Mouse (Mus musculus) lung, embryonic 16.5 days (tissue): ENCODE data around the gene Lrrc10. TPM values are rescaled to one million over a fixed set of nuclear protein-coding genes. Genes with fewer than 3 reads are reported as not detected.
"Not testable (repeated sequence)": the region's sequence is repeated elsewhere in the genome, so short reads cannot be mapped to it uniquely, and the experiment has no call there.

ENCODE experiments used
- ATAC-seq: fragments of 200-750 bp; cut with Nextera tagmentation; 2 replicates; pipeline ENCODE4 v1.8.0; 2017; ENCODE audit warnings: low read depth, mild to moderate bottlenecking, moderate library complexity
- H3K27ac ChIP-seq: fragments of 300-500 bp; sonication (generic); 2 replicates; pipeline ENCODE4 v1.5.1; 2014; ENCODE audit warnings: mild to moderate bottlenecking, control low read depth, low read length
- H3K27me3 ChIP-seq: fragments of 300-500 bp; sonication (generic); 2 replicates; pipeline ENCODE4 v1.6.1; 2014; ENCODE audit warnings: low read depth, low read length, mixed read lengths; ENCODE audit not compliant: control insufficient read depth, insufficient read depth
- H3K36me3 ChIP-seq: fragments of 300-500 bp; sonication (generic); 2 replicates; pipeline ENCODE4 v1.6.1; 2014; ENCODE audit warnings: low read length; ENCODE audit not compliant: control insufficient read depth, insufficient read depth
- H3K4me1 ChIP-seq: fragments of 300-500 bp; sonication (generic); replicated peaks from 2 replicates; pipeline ENCODE4 v1.6.1; 2014; ENCODE audit warnings: low read length, mixed read lengths; ENCODE audit not compliant: control insufficient read depth, insufficient read depth
- H3K4me2 ChIP-seq: fragments of 300-500 bp; sonication (generic); 2 replicates; pipeline ENCODE4 v1.6.1; 2014; ENCODE audit warnings: low read depth, low read length, control low read depth
- H3K4me3 ChIP-seq: fragments of 300-500 bp; sonication (generic); 2 replicates; pipeline ENCODE4 v1.5.1; 2014; ENCODE audit warnings: mild to moderate bottlenecking, low read length, control low read depth
- H3K9ac ChIP-seq: fragments of 300-500 bp; sonication (generic); 2 replicates; pipeline ENCODE4 v1.6.1; 2014; ENCODE audit warnings: low read length, control low read depth
- H3K9me3 ChIP-seq: fragments of 300-500 bp; sonication (generic); 2 replicates; pipeline ENCODE4 v1.6.1; 2016; ENCODE audit warnings: low read length; ENCODE audit not compliant: control insufficient read depth
- WGBS: fragments of 180-500 bp; shearing (Covaris S2); extraction: QIAGEN DNeasy Blood & Tissue Kit; methylation state at CpG from one replicate; pipeline ENCODE4 v1.1.7; 2014; 5-methylcytosine and 5-hydroxymethylcytosine counted together
- polyA plus RNA-seq: library from polyadenylated mRNA; unstranded; fragments of >200 nt; fragmentation: Nextera tagmentation; extraction: Ambion mirVana; gene quantifications from 2 replicates; pipeline ENCODE4 v1.2.1, GENCODE M21; 2015

The Lrrc10 gene
- polyA plus RNA-seq, 1 experiment from 2014 or later, result 0.65 TPM

DNA sequence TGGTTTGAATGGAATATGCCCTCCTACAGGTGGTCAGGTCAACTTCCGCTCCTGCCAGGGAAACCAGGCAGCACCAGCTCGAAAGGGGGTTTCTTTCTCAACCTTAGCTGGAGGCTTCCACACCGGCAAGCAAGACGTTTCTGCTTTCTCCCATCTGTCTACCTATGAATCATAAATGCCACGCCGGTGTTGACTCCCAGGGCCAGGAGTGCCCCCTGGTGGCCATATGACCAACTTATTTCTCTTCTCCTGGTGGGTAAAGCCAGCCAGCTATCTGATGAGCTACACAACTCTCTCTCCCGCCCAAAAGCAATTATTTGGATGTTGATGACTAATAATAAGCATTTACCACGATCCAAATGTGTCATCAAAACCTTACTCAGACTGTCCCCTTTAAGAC lies 11.4 kb upstream of the Lrrc10 start:
- no peak for ATAC-seq
- no peak overlapping the region for H3K4me2 ChIP-seq

DNA sequence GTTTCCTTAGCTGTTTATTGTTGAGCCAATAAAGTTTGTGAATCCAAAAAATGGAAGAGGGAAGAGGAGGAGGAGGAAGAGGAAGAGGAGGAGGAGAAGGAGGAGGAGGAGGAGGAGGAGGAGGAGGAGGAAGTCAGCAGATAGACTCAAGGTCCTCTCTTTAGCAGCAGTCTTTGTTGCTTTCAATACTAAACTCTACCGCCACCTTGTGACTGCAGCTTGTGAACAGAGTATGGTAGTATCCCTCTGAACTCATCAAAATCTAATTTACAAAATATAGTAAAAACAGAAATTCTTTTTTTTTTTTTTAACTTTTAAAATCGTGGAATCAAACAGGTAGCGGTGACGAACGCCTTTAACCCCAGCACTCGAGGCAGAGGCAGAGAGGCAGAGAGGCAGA lies 4.8 kb upstream of the Lrrc10 start:
- Histone ChIP-seq H3K36me3 (no peaks in the 10 kb centered on the region), H3K4me2 (no peak overlapping the region), H3K4me1 (peaks cover 12% of the 10 kb centered on the region; the same call in 1 of the 2 replicates), H3K9ac (no peak overlapping the region), H3K4me3 (no peak overlapping the region), H3K27ac (no peak overlapping the region), H3K27me3 (no peaks in the 10 kb centered on the region), H3K9me3 (no peaks in the 10 kb centered on the region)
- ATAC-seq, result no peak
- 61% methylated on average over 6 of the region's 6 CpGs for WGBS

More for the DNA sequence above, 11.4 kb upstream of the Lrrc10 start:
- WGBS, result 14% methylated on average over 8 of the region's 8 CpGs
- Histone ChIP-seq H3K4me1 (no peaks in the 10 kb centered on the region), H3K27me3 (no peaks in the 10 kb centered on the region), H3K9ac (no peak overlapping the region), H3K36me3 (no peaks in the 10 kb centered on the region), H3K9me3 (no peaks in the 10 kb centered on the region), H3K27ac (no peak overlapping the region), H3K4me3 (no peak overlapping the region)

GRCm38 (mm10) chr10:117042295-117042694 lies 2.8 kb upstream of the Lrrc10 start:
- WGBS, result 49% methylated on average over 14 of the region's 14 CpGs
- no peaks in the 10 kb centered on the region for H3K36me3 ChIP-seq
- peak overlapping the region; percentile 29; the same call in 1 of the 2 replicates for H3K4me2 ChIP-seq
- H3K9ac ChIP-seq, result no peak overlapping the region
- no peak overlapping the region for H3K27ac ChIP-seq
- ATAC-seq, result peak; percentile 22; the same call in 1 of the 2 replicates
- no peak overlapping the region for H3K4me3 ChIP-seq
- no peaks in the 10 kb centered on the region for H3K9me3 ChIP-seq
- peaks cover 17% of the 10 kb centered on the region; the same call in 1 of the 2 replicates for H3K4me1 ChIP-seq
- no peaks in the 10 kb centered on the region for H3K27me3 ChIP-seq

DNA sequence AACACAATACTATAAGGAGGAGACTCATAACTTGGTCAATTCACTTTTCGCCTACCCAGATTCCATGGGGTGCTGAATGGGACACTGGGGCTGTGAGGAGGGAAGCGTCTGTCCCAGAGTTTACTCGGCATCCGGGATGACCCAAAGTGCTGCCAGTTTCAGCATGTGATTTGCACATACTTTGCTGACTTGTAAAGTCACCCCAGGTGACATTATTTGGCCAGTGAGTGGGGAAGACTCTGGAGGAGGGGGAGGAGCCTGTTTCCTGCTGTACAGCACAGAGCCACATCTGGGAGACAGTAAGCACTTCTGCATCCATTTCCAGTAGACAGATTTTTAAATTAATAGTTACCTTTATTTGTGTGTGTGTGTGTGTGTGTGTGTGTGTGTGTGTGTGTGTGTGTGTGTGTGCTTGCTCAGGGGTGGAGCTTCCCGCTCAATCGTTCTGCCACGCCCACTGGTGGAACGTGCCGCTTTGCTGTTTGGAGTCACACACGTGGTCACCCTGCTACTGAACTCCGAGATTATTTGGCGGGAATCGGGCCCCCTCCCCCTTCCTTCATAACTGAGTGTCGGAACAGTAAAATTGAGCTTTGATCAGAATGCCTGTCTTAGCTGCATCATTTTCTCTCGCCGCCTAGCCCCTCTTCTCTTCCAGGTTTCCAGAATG lies 1.5 kb upstream of the Lrrc10 start:
- not testable (repeated sequence) for H3K9me3 ChIP-seq, H3K27me3 ChIP-seq, H3K9ac ChIP-seq, H3K36me3 ChIP-seq, H3K4me3 ChIP-seq, H3K27ac ChIP-seq
- ATAC-seq, result 0 out of 2 replicates have a peak, but pooled peaks have one; percentile 36
- H3K4me2 ChIP-seq, result peak overlapping the region; percentile 37
- H3K4me1 ChIP-seq, result peaks cover 17% of the 10 kb centered on the region; the same call in 1 of the 2 replicates
- 23% methylated on average over 15 of the region's 16 CpGs for WGBS

- Histone ChIP-seq H3K36me3 (peaks cover 40% of the 10 kb centered on the region), H3K9ac (no peak overlapping the region), H3K27ac (no peak overlapping the region), H3K4me1 (peaks cover 7% of the 10 kb centered on the region; the same call in 1 of the 2 replicates), H3K27me3 (no peaks in the 10 kb centered on the region), H3K4me3 (no peak overlapping the region), H3K9me3 (no peaks in the 10 kb centered on the region), H3K4me2 (no peak overlapping the region)
- ATAC-seq, result no peak
- WGBS, result 79% methylated on average over 4 of the region's 4 CpGs
Measured at GRCm38 (mm10) chr10:117049253-117049652, 4.1 kb downstream of the Lrrc10 start.

DNA sequence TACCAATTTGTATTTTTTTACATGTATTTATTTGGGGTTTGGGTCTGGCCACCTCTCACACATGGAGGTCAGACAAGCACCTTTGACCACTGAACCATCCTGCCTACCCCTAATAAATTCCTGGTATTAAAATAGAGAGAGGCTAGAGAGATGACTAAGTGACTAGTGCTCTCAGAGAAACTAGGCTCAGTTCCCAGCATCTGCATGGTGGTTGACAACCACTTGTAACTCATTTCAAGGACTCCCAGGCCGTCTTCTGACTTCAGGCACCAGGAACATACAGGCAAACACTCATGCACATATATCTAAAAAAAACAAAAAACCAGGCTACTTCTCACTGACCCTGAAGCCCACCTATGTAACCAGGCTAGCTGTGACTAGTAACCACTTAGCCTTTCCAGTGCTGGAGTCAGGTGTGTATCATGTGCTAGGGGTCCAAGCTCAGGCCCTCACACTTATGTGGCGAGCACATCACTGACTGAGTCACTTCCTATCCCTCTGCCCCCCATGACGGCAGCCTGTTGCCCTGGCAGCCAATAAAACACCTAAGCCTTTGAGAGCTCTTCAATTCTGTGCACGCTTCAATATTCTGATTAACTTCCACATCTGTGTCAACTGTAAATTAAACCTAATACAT lies 4.9 kb downstream of the Lrrc10 start:
- 63% methylated on average over 4 of the region's 4 CpGs for WGBS
- no peak for ATAC-seq
- peaks cover 6% of the 10 kb centered on the region; the same call in 1 of the 2 replicates for H3K4me1 ChIP-seq
- peaks cover 48% of the 10 kb centered on the region for H3K36me3 ChIP-seq
- no peaks in the 10 kb centered on the region for H3K27me3 ChIP-seq
- H3K9ac ChIP-seq, result no peak overlapping the region
- no peaks in the 10 kb centered on the region for H3K9me3 ChIP-seq
- no peak overlapping the region for H3K4me3 ChIP-seq
- no peak overlapping the region for H3K4me2 ChIP-seq
- no peak overlapping the region for H3K27ac ChIP-seq

- Histone ChIP-seq H3K9ac (no peak overlapping the region), H3K27ac (no peak overlapping the region), H3K9me3 (no peaks in the 10 kb centered on the region), H3K4me2 (no peak overlapping the region), H3K27me3 (no peaks in the 10 kb centered on the region), H3K36me3 (peaks cover 80% of the 10 kb centered on the region), H3K4me3 (no peak overlapping the region), H3K4me1 (no peaks in the 10 kb centered on the region; the same call in 1 of the 2 replicates)
- 90% methylated on average over 4 of the region's 4 CpGs for WGBS
- no peak for ATAC-seq
Measured at GRCm38 (mm10) chr10:117055668-117056067, 10.5 kb downstream of the Lrrc10 start.

- H3K9me3 ChIP-seq, result no peaks in the 10 kb centered on the region
- WGBS, result 2% methylated on average over 15 of the region's 15 CpGs
- ATAC-seq, result no peak
- H3K27me3 ChIP-seq, result no peaks in the 10 kb centered on the region
- H3K36me3 ChIP-seq, result peaks cover 33% of the 10 kb centered on the region
- H3K4me1 ChIP-seq, result peaks cover 7% of the 10 kb centered on the region
- peak overlapping the region; percentile 83 for H3K9ac ChIP-seq
- peak overlapping the region; percentile 96 for H3K4me3 ChIP-seq
- peak overlapping the region; percentile 94 for H3K4me2 ChIP-seq
- H3K27ac ChIP-seq, result peak overlapping the region; percentile 87
Measured at GRCm38 (mm10) chr10:117062894-117063253, 17.7 kb downstream of the Lrrc10 start.

GRCm38 (mm10) chr10:117063254-117064021 lies 18.3 kb downstream of the Lrrc10 start, which contains the start of gene Cct2:
Cct2 (minus strand) TSS chr10:117063814.
- peaks cover 31% of the 10 kb centered on the region for H3K36me3 ChIP-seq
- peak within 1 kb of the TSS; percentile 83 for H3K9ac ChIP-seq
- peaks cover 7% of the 10 kb centered on the region for H3K4me1 ChIP-seq
- peak within 1 kb of the TSS; percentile 96 for H3K4me3 ChIP-seq
- peak; percentile 97 for ATAC-seq
- peak within 1 kb of the TSS; percentile 91 for H3K27ac ChIP-seq
- no peaks in the 10 kb centered on the region for H3K27me3 ChIP-seq
- no peaks in the 10 kb centered on the region for H3K9me3 ChIP-seq
- WGBS, result under 1% methylated on average over 67 of the region's 68 CpGs
- peak within 1 kb of the TSS; percentile 94 for H3K4me2 ChIP-seq
